Mouse (Mus musculus) bone marrow macrophage, adult 2 months (primary cell): ENCODE measurements around the gene Dnajc21. TPM values are rescaled to one million over a fixed set of nuclear protein-coding genes. Genes with fewer than 3 reads are reported as not detected.
"Not testable (repeated sequence)": the region's sequence is repeated elsewhere in the genome, so short reads cannot be mapped to it uniquely, and the experiment has no call there.

ENCODE experiments used
- H3K27ac ChIP-seq: 2 replicates; pipeline ENCODE4 v1.5.1; 2012; ENCODE audit warnings: low read depth, low read length; ENCODE audit not compliant: insufficient read depth
- H3K4me1 ChIP-seq: 2 replicates; pipeline ENCODE4 v1.6.1; 2012; ENCODE audit warnings: low read length; ENCODE audit not compliant: control insufficient read depth, insufficient read depth
- H3K4me3 ChIP-seq: 2 replicates; pipeline ENCODE4 v1.5.1; 2012; ENCODE audit warnings: mild to moderate bottlenecking, low read length, moderate library complexity; ENCODE audit not compliant: insufficient read depth
- CTCF ChIP-seq: IDR thresholded peaks from 2 replicates; pipeline ENCODE4 v1.5.1; 2012; ENCODE audit warnings: low read depth, mild to moderate bottlenecking, low read length, moderate library complexity
- POLR2A ChIP-seq: IDR thresholded peaks from 2 replicates; pipeline ENCODE4 v1.6.1; 2012; ENCODE audit warnings: mild to moderate bottlenecking, low read depth, low read length, borderline replicate concordance
- polyA plus RNA-seq: library from polyadenylated mRNA; stranded (reverse); fragments of >200 nt; gene quantifications from 2 replicates; pipeline ENCODE4 v1.2.4, GENCODE M21; 2012; ENCODE audit not compliant: missing spikeins, insufficient read depth, insufficient read length

The Dnajc21 gene
- 16.4 and 17.6 TPM in 2 replicates for polyA plus RNA-seq

DNA sequence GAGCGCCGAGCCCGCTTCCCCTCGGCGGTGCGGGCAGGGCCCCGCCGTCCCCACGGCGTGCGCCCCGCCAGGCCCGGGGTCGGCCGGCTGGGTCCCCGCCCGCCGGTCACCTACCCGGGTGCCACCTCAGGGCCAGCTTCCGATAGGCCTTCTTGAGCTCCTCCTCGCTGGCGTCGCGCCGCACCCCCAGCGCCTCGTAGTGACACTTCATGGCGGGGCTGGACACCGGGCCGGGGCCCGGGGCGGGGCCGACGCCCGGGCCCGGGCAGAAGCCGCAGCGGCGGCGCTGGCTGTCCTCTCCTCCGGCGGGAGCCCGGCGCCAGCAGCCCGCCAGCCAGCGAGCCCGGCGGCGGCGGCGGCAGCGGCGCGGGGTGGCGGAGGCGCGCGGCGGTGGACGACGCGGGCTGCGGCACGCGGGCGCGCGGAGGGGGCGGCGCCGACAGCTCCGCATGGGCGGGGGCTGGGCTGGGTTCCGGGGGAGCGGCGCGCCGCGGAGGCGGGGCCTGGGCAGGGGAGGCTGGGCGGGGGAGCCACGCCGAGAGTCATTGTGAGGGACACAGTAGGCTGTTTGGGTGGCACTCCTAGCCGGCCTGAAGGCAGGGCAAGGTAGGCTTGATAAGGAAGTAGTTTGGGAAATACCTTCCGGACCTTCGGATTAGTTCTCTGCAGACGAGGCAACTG lies at the start of gene Dnajc21:
Gene Dnajc21 (minus strand): TSS at position 366 of the 681 bp plus-strand sequence.
- Histone ChIP-seq H3K4me1 (peaks cover 10% of the 10 kb centered on the region), H3K4me3 (peak within 1 kb of the TSS; percentile 62), H3K27ac (peak within 1 kb of the TSS; percentile 1; the same call in 1 of the 2 replicates)
- TF ChIP-seq POLR2A: no peak
- no peak for TF ChIP-seq CTCF

DNA sequence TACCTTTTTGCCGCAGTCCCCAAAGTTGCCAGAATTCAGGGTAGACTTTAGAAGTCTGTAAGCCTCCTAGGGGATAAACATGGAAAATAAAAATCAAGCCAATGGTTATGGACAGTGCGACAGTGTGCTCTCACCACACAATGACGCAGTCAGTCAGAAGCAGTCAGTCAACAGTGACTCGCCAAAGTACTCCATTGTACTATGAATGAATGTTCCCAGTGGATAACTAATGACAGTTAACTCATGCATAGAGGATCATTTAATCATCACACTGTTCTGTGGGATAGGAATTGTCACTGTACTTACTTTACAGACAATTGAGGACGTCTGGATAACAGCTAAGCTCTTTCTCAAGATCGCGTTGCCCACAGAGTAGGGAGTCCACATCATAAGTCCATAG lies 44.9 kb upstream of the Dnajc21 start:
- no peak overlapping the region for H3K4me3 ChIP-seq
- H3K4me1 ChIP-seq: no peaks in the 10 kb centered on the region
- TF ChIP-seq CTCF (no peak), POLR2A (no peak)
- no peak overlapping the region for H3K27ac ChIP-seq

DNA sequence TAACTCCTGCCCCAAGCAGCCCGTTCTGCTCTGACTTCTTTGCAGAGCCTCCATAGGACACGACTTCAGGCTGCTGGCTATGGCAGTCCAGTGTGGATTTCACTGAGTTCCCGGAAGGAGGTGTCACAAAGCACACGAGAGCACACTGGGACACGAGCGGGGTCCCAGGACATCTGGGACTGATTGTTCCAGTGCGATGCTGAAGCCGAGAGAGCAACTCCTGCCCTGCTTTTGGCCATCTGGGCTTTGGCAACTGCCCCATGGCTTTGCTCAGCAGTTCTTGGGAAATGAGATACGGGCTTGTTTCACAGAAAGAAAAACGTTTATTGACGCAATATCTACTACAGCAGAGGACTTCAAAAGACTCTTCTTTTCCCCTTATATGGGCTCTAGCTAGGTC lies 35.8 kb upstream of the Dnajc21 start:
- TF ChIP-seq POLR2A: no peak
- no peak for TF ChIP-seq CTCF
- H3K27ac ChIP-seq: no peak overlapping the region
- no peak overlapping the region for H3K4me3 ChIP-seq
- no peaks in the 10 kb centered on the region for H3K4me1 ChIP-seq

DNA sequence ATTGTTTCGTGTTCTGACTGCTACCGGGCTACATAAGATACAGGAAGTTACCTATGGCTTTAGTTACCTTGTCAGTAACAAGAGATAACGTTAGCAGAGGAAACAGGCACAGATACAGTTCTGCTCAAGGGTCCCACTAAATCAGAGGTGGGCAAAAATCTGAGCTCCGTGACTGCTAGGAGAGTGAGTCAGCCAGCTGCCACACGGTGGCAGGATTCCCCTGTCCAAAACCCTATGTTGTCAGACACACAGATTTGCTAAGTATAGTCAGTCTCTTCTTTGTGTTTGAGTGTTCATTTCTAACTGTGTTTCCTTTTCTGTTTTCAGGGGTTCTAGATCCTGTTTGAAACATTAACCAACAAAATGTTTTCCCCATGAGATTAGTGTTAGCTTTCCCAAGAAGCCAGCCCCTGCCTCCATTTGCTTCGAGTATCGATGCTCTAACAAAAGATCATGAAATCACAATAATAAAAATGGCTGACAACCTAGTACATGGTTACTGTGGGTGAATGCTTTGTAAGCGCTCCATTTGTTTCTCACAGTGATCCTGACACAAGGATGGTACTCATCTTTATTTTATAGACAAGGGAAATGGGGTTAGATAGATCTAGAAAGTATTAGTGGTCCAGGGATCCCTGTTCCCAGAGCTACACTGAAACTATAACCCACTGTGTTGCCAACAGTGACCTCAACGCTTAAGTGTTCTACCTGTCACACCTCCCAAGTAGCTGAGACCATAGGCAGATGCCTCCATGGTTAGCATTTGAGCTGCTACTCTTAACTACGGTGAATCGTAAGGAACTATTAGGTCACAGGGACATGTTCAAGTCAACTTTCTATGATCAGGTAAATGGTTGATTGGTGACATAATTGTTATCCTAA lies 30.8 kb upstream of the Dnajc21 start:
- no peak overlapping the region for H3K27ac ChIP-seq
- TF ChIP-seq POLR2A (no peak), CTCF (peak; percentile 55)
- H3K4me3 ChIP-seq: no peak overlapping the region
- no peaks in the 10 kb centered on the region for H3K4me1 ChIP-seq

DNA sequence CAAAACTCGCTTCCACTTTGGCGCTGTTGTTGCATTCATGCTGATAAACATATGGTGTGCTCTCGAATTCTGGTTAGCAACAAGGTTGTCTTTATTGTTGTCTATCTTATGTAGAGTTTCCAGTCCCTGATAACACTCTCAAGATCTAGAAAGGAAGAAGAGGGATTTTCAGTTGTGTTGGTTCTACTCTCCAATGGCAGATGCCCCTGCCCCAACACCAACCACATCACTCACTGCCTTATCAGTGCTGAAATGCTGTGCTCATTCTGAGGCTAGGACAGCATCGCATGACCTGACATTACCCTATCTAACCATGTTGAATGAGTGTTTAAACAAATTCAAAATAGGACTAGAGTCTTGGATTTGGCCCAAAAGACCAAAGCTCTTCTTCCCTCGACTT lies 29.7 kb upstream of the Dnajc21 start:
- Histone ChIP-seq H3K27ac (no peak overlapping the region), H3K4me1 (no peaks in the 10 kb centered on the region), H3K4me3 (no peak overlapping the region)
- TF ChIP-seq POLR2A (no peak), CTCF (no peak)

DNA sequence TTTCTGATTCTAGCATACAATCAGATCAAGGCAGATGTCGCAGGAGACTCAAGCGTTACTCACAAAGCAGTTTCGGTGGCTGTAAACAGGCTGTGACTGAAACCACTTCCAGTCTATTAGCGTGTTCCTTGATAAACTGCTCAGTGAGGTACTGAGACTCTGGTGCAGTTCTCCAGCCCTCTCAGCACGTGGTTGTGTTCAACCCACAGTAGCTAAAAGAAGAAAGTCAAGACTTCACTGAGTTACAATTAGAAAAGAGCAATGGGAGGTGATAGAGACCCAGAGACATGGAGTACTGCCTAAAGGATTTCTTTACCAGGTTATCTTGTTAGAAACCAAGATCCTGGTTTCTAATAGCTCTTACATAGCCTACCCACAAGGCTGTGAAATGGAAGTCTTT lies 29.3 kb upstream of the Dnajc21 start:
- Histone ChIP-seq H3K4me3 (no peak overlapping the region), H3K4me1 (no peaks in the 10 kb centered on the region), H3K27ac (no peak overlapping the region)
- TF ChIP-seq CTCF (no peak), POLR2A (no peak)

DNA sequence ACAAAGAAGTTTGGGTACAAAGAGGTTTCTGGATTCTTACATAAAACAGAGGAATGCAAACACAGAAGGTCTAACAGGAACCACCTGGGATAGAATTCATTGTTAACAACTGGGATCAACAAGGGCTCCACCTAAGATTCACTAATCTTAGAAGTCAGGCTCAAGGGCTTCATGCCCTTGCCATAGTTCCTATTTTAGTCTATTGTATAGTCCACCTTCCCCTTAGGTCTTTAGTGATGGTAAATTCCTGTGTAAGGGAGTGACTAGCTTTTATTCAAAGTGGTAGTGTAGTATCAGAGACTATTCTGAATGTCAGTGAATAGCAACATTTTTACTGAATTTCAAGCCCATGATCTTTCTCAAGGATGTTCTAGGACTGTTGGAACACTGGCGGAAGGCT lies 26.4 kb upstream of the Dnajc21 start:
- H3K27ac ChIP-seq, H3K4me3 ChIP-seq, H3K4me1 ChIP-seq: not testable (repeated sequence)

DNA sequence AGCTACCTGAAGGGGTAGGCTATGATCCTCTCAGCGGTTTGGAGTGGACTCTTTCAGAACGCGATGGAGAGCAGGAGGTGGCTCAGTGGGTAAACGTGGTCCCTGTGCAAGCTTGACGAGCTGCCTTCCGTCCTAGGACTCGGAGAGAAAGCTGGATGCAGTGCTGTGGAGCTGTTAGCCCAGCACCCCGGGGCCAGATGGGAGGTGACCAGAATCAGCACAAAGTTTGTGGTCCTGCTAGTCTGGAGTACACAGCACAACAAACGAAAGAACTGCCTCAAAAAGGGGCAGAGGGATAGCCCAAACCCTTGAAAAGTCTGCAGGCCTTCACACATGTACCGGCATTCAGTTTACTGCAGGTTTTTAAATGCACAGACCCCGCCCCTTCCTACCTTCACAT lies 25.6 kb upstream of the Dnajc21 start:
- no peak overlapping the region for H3K4me3 ChIP-seq
- no peaks in the 10 kb centered on the region for H3K4me1 ChIP-seq
- TF ChIP-seq POLR2A: no peak
- TF ChIP-seq CTCF: no peak
- H3K27ac ChIP-seq: no peak overlapping the region

DNA sequence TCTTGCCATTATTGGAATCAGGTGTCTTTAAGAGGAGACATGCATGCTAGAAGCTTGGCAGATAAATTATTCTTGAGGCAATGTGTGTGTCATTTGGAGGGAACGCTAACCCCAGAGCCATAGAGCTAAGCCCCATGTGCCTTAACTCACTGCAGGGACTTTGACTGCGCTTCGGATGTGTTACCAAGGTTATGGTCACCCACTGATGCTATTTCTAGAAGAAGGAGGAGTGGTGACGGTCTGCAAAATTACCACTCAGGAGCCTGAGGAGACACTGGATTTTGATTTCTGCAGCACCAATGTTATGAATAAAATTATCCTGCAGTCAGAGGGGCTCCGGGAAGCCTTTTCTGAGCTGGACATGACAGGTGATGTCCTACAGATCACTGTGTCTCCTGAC lies 19.8 kb upstream of the Dnajc21 start:
- Histone ChIP-seq H3K4me1 (peaks cover 6% of the 10 kb centered on the region), H3K27ac (no peak overlapping the region), H3K4me3 (no peak overlapping the region)
- no peak for TF ChIP-seq CTCF
- no peak for TF ChIP-seq POLR2A

DNA sequence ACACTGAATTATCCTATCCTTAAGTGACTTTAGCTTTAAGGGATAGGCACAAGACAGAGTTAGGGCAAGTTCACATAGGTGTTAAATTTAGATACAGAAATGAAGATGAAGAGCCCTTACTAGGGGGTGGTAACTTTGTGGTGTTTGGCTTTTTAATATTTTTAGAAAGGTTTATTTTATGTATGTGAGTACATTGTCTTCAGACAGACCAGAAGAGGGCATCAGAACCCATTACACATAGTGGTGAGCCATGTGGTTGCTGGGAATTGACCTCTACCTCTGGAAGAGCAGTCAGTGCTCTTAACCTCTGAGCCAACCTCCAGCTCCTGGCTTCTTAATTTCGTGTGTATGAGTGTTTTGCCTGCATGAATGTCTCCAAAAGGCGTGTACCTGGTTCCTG lies 16.9 kb upstream of the Dnajc21 start:
- TF ChIP-seq POLR2A (no peak), CTCF (no peak)
- Histone ChIP-seq H3K4me1 (peaks cover 14% of the 10 kb centered on the region), H3K27ac (no peak overlapping the region), H3K4me3 (peak overlapping the region; percentile 44)
